Mouse (Mus musculus): ENCODE measurements around the gene Ivns1abp.

- TF ChIP-seq POLR2A (IDR thresholded peaks at IDR 0.05; ENCODE audit: low read depth, low read length) (no peak), CTCF (IDR thresholded peaks at IDR 0.05; ENCODE audit: borderline replicate concordance, insufficient read depth, low read length) (no peak)
Measured at GRCm38 (mm10) chr1:151345863-151346195, 1.6 kb downstream of the Ivns1abp start.

All from embryonic fibroblast, embryonic 13.5 days (primary cell).